Mouse (Mus musculus) liver, postnatal 0 days (tissue): ENCODE measurements around the gene Rapgef2.

Source experiments
- CTCF ChIP-seq: sonication (generic); IDR thresholded peaks from 2 replicates; pipeline ENCODE4 v1.5.1; 2016; ENCODE audit warnings: antibody characterized with exemption, low read depth
- EP300 ChIP-seq: IDR thresholded peaks from 2 replicates; pipeline ENCODE4 v1.6.1; 2016; ENCODE audit warnings: antibody characterized with exemption, low read depth, mild to moderate bottlenecking

DNA sequence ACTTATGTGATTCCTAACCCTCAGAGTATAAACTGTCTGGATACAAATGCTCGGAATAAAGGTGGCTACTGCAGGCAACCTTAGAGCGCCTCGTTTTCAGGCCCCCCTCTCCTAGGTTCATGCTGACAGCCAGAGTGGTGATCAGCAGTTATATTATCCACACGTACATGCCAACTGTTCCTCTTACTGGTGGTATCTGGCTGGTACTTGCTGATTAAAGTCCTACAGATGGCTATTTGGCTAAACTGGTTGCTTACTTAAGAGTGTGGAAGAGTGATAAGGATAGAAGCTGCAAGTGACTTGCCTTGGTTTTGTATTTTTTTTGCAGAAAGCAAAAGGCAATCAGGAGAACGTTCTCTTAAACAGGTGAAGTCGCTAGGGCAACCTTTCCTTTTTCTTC, 224.9 kb downstream of the Rapgef2 start:
- TF ChIP-seq CTCF, result no peak
- TF ChIP-seq EP300, result peak; percentile 96
